Comparison of ENCODE assay signal across 33 mouse cellular contexts in genomic region chr3:102880529-102880928, GRCm38 (mm10). TPM values are rescaled to one million over a fixed set of nuclear protein-coding genes. Genes with fewer than 3 reads are reported as not detected.
DNase-seq lines count a peak whose midpoint lies in the region; ATAC-seq and TF ChIP-seq lines count a peak whose summit lies in the region.
"Had no signal": no experiment of that assay in that cellular context is flagged by ENCODE, and none has a peak within 500 bp of the region (broad histone marks: within the 10 kb centered on the region; RNA-seq: fewer than 3 reads in every experiment).

No protein-coding gene starts in this region.

- WGBS in forebrain, embryonic 16.5 days = 78% methylated on average over 4 of the region's 4 CpGs

- no peaks in the 10 kb centered on the region for H3K9me3 ChIP-seq in forebrain, embryonic 16.5 days (ENCODE audit: control insufficient read depth, low read length)
- H3K9me3 ChIP-seq: embryonic facial prominence, embryonic 10.5 days; embryonic facial prominence, embryonic 13.5 days; forebrain, embryonic 10.5 days; forebrain, embryonic 13.5 days; hindbrain, embryonic 10.5 days; hindbrain, embryonic 13.5 days; intestine, embryonic 15.5 days had no signal

- no peak overlapping the region for H3K4me3 ChIP-seq in testis, adult 2 months (ENCODE audit: control insufficient read depth, low read depth, low read length)
- H3K4me3 ChIP-seq in forebrain, embryonic 16.5 days (replicated peaks; ENCODE audit: low read length) = no peak overlapping the region
- H3K4me3 ChIP-seq: embryonic facial prominence, embryonic 10.5 days; embryonic facial prominence, embryonic 13.5 days; forebrain, embryonic 10.5 days; forebrain, embryonic 13.5 days; gastrocnemius, adult 2 months; hindbrain, embryonic 10.5 days; hindbrain, embryonic 13.5 days; intestine, embryonic 15.5 days had no signal

- H3K27me3 ChIP-seq in testis, adult 2 months (ENCODE audit: control insufficient read depth, insufficient read depth, low read length) = no peaks in the 10 kb centered on the region
- H3K27me3 ChIP-seq in forebrain, embryonic 16.5 days (replicated peaks; ENCODE audit: control insufficient read depth, insufficient read depth, low read length) = no peaks in the 10 kb centered on the region
- H3K27me3 ChIP-seq: embryonic facial prominence, embryonic 13.5 days; forebrain, embryonic 13.5 days; hindbrain, embryonic 13.5 days; intestine, embryonic 15.5 days had no signal

- peak; percentile 5; the same call in 1 of the 2 replicates for TF ChIP-seq CTCF in testis, adult 2 months (IDR thresholded peaks at IDR 0.05; ENCODE audit: control insufficient read depth, insufficient read depth, insufficient replicate concordance, low read depth, low read length)

- intact Hi-C loops in heart, postnatal 10 days (cut with DNase I) = no loop called here

- no peak for DNase-seq in testis, postnatal 14 days (ENCODE audit: low spot score)
- peak; percentile 12 for DNase-seq in ES-CJ7 (ENCODE audit: low read depth, low spot score)
- DNase-seq in adipocyte (ENCODE audit: low spot score) = peak; percentile 8
- DNase-seq in heart, postnatal 10 days = no peak
- DNase-seq: adrenal gland, adult 2 months; adrenal gland, postnatal 14 days; cerebellum, adult 11 months; cerebellum, adult 2 months; cerebellum, adult 9-11 months; cerebellum, postnatal 36 days; embryo, embryonic 11 days; forebrain, postnatal 0 days; gastrocnemius, adult 2 months; gastrocnemius, postnatal 14 days; heart, adult 11 months; heart, postnatal 36 days had no signal

- H3K4me1 ChIP-seq in testis, adult 2 months (ENCODE audit: control insufficient read depth, insufficient read depth, low read length) = no peaks in the 10 kb centered on the region
- no peaks in the 10 kb centered on the region for H3K4me1 ChIP-seq in forebrain, embryonic 16.5 days (replicated peaks; ENCODE audit: control insufficient read depth, insufficient read depth, low read length)
- H3K4me1 ChIP-seq: embryonic facial prominence, embryonic 10.5 days; embryonic facial prominence, embryonic 13.5 days; forebrain, embryonic 10.5 days; forebrain, embryonic 13.5 days; hindbrain, embryonic 10.5 days; hindbrain, embryonic 13.5 days; intestine, embryonic 15.5 days had no signal

- no peak for ATAC-seq in forebrain, embryonic 16.5 days
- ATAC-seq: forebrain, embryonic 13.5 days; forebrain, postnatal 0 days; hindbrain, embryonic 16.5 days; intestine, embryonic 15.5 days had no signal

- H3K9ac ChIP-seq in forebrain, embryonic 16.5 days (replicated peaks; ENCODE audit: low read depth, low read length) = no peak overlapping the region
- H3K9ac ChIP-seq: embryonic facial prominence, embryonic 13.5 days; forebrain, embryonic 13.5 days; forebrain, postnatal 0 days; hindbrain, embryonic 13.5 days; intestine, embryonic 15.5 days had no signal

- H3K27ac ChIP-seq in testis, adult 2 months (ENCODE audit: control insufficient read depth, insufficient read depth, low read depth, low read length) = no peak overlapping the region
- no peak overlapping the region for H3K27ac ChIP-seq in forebrain, embryonic 16.5 days (ENCODE audit: low read length)
- H3K27ac ChIP-seq: embryonic facial prominence, embryonic 10.5 days; embryonic facial prominence, embryonic 13.5 days; forebrain, embryonic 10.5 days; forebrain, embryonic 13.5 days; gastrocnemius, adult 2 months; hindbrain, embryonic 10.5 days; hindbrain, embryonic 13.5 days; intestine, embryonic 15.5 days had no signal

- no peak for TF ChIP-seq POLR2A in testis, adult 2 months (IDR thresholded peaks at IDR 0.05; ENCODE audit: control insufficient read depth, low read depth, low read length)

- H3K36me3 ChIP-seq in testis, adult 2 months (ENCODE audit: control insufficient read depth, insufficient read depth, low read length) = no peaks in the 10 kb centered on the region; the same call in 1 of the 2 replicates
- no peaks in the 10 kb centered on the region for H3K36me3 ChIP-seq in forebrain, embryonic 16.5 days (ENCODE audit: control insufficient read depth, insufficient read depth)
- H3K36me3 ChIP-seq: embryonic facial prominence, embryonic 10.5 days; embryonic facial prominence, embryonic 13.5 days; forebrain, embryonic 10.5 days; hindbrain, embryonic 10.5 days; hindbrain, embryonic 13.5 days; intestine, embryonic 15.5 days had no signal

- no peak overlapping the region for H3K4me2 ChIP-seq in forebrain, embryonic 16.5 days (ENCODE audit: low read length)
- H3K4me2 ChIP-seq: embryonic facial prominence, embryonic 13.5 days; forebrain, embryonic 13.5 days; heart, embryonic 11.5 days; hindbrain, embryonic 13.5 days; intestine, embryonic 15.5 days had no signal

RNA-seq across cellular contexts. Expression of gene Sycp1, which starts 55.4 kb away (rescaled TPM):
- 28.9 and 33.5 TPM in 2 replicates for polyA plus RNA-seq in testis, adult 2 months (2012; rRNA removed)
- not detected in 2 replicates for polyA plus RNA-seq in forebrain, embryonic 16.5 days (2015; fragmentation: Nextera tagmentation; extraction: Ambion mirVana)
- under 1 TPM in 1 of 2 experiments, not detected in 1; 0.10 TPM for total RNA-seq in heart, postnatal 10 days (2021)
- total RNA-seq: adrenal gland, adult 2 months; forebrain, postnatal 0 days; gastrocnemius, adult 2 months; gastrocnemius, postnatal 14 days; gastrocnemius, postnatal 4 days; heart, adult 8-10 months; heart, postnatal 36 days had no signal
- polyA plus RNA-seq: adrenal gland, adult 2 months; cortical plate, adult 2 months; embryonic facial prominence, embryonic 10.5 days; embryonic facial prominence, embryonic 13.5 days; forebrain, embryonic 10.5 days; forebrain, embryonic 13.5 days; forebrain, postnatal 0 days; frontal cortex, adult 2 months; heart, embryonic 11.5 days; heart, embryonic 14.5 days; heart, postnatal 0 days; hindbrain, embryonic 10.5 days; hindbrain, embryonic 13.5 days; hindbrain, embryonic 16.5 days; intestine, embryonic 15.5 days had no signal

Comparison
In these comparisons a context has a peak if more than half of its experiments do, and no peak if none do; other contexts are left out.
1. DNase-seq: peak in ES-CJ7 (single experiment) and adipocyte (single experiment); none in testis, postnatal 14 days (single experiment) and heart, postnatal 10 days (0 of 2).
2. RNA of gene Sycp1, which starts 55.4 kb away (polyA plus RNA-seq): 28.9 to 33.5 TPM in testis, adult 2 months; not detected in forebrain, embryonic 16.5 days; every median in the first group is over 10 times any median in the second.